Mouse (Mus musculus) liver, embryonic 13.5 days (tissue): Measurements from ENCODE around the gene Rpusd1. TPM values are rescaled to one million over a fixed set of nuclear protein-coding genes. Genes with fewer than 3 reads are reported as not detected.

Source experiments
- ATAC-seq: fragments of 200-750 bp; cut with Nextera tagmentation; 2 replicates; pipeline ENCODE4 v1.8.0; 2017; ENCODE audit warnings: low read depth, mild to moderate bottlenecking, moderate number of reproducible peaks, moderate library complexity
- DNase-seq: peaks from one replicate; pipeline ENCODE4 v3.0.0; 2022
- H3K27ac ChIP-seq: fragments of 300-500 bp; sonication (generic); 2 replicates; pipeline ENCODE4 v1.5.1; 2015; ENCODE audit warnings: moderate library complexity, mild to moderate bottlenecking, inconsistent platforms
- H3K27me3 ChIP-seq: fragments of 300-500 bp; sonication (generic); 2 replicates; pipeline ENCODE4 v1.6.1; 2015; ENCODE audit warnings: mild to moderate bottlenecking, inconsistent platforms
- H3K36me3 ChIP-seq: fragments of 300-500 bp; sonication (generic); 2 replicates; pipeline ENCODE4 v1.6.1; 2015; ENCODE audit warnings: mild to moderate bottlenecking, inconsistent platforms
- H3K4me1 ChIP-seq: fragments of 300-500 bp; sonication (generic); replicated peaks from 2 replicates; pipeline ENCODE4 v1.6.1; 2015; ENCODE audit warnings: inconsistent platforms
- H3K4me2 ChIP-seq: fragments of 300-500 bp; sonication (generic); 2 replicates; pipeline ENCODE4 v1.6.1; 2015; ENCODE audit warnings: inconsistent platforms, mild to moderate bottlenecking, moderate library complexity
- H3K4me3 ChIP-seq: fragments of 300-500 bp; sonication (generic); replicated peaks from 2 replicates; pipeline ENCODE4 v1.5.1; 2015; ENCODE audit warnings: mild to moderate bottlenecking, inconsistent platforms
- H3K9ac ChIP-seq: fragments of 300-500 bp; sonication (generic); 2 replicates; pipeline ENCODE4 v1.6.1; 2015; ENCODE audit warnings: mild to moderate bottlenecking, inconsistent platforms
- H3K9me3 ChIP-seq: fragments of 300-500 bp; sonication (generic); replicated peaks from 2 replicates; pipeline ENCODE4 v1.6.1; 2016; ENCODE audit warnings: inconsistent platforms
- WGBS: fragments of 180-500 bp; shearing (Covaris S2); methylation state at CpG from one replicate; pipeline ENCODE4 v1.1.7; 2015; ENCODE audit not compliant: insufficient replicate concordance; 5-methylcytosine and 5-hydroxymethylcytosine counted together
- polyA plus RNA-seq: library from polyadenylated mRNA; unstranded; fragments of >200 nt; fragmentation: Nextera tagmentation; extraction: Ambion mirVana; gene quantifications from 2 replicates; pipeline ENCODE4 v1.2.1, GENCODE M21; 2015

Gene Rpusd1
- polyA plus RNA-seq, 1 experiment from 2014 or later = 7.6 TPM

GRCm38 (mm10) chr17:25756378-25757242 lies 29.1 kb downstream of the Rpusd1 start:
- H3K27me3 ChIP-seq = 0 out of 2 replicates have a peak, but pooled peaks cover 3% of the 10 kb centered on the region
- DNase-seq (no peak), ATAC-seq (no peak)
- no peak overlapping the region for H3K9ac ChIP-seq
- H3K4me1 ChIP-seq = no peaks in the 10 kb centered on the region
- no peaks in the 10 kb centered on the region for H3K9me3 ChIP-seq
- H3K27ac ChIP-seq = no peak overlapping the region
- WGBS = 63% methylated on average over 9 of the region's 9 CpGs
- no peaks in the 10 kb centered on the region for H3K36me3 ChIP-seq
- no peak overlapping the region for H3K4me3 ChIP-seq
- no peak overlapping the region for H3K4me2 ChIP-seq

GRCm38 (mm10) chr17:25757691-25758090 lies 30.2 kb downstream of the Rpusd1 start:
- DNase-seq (no peak), ATAC-seq (no peak)
- no peaks in the 10 kb centered on the region for H3K4me1 ChIP-seq
- H3K4me2 ChIP-seq = no peak overlapping the region
- H3K27me3 ChIP-seq = 0 out of 2 replicates have a peak, but pooled peaks cover 3% of the 10 kb centered on the region
- WGBS = 52% methylated on average over 3 of the region's 3 CpGs
- no peak overlapping the region for H3K9ac ChIP-seq
- no peaks in the 10 kb centered on the region for H3K36me3 ChIP-seq
- no peak overlapping the region for H3K27ac ChIP-seq
- no peaks in the 10 kb centered on the region for H3K9me3 ChIP-seq
- H3K4me3 ChIP-seq = no peak overlapping the region

GRCm38 (mm10) chr17:25760148-25760547 lies 32.7 kb downstream of the Rpusd1 start:
- Histone ChIP-seq H3K4me1 (no peaks in the 10 kb centered on the region), H3K9ac (no peak overlapping the region), H3K27me3 (no peaks in the 10 kb centered on the region), H3K36me3 (no peaks in the 10 kb centered on the region), H3K4me2 (no peak overlapping the region), H3K27ac (no peak overlapping the region), H3K4me3 (no peak overlapping the region), H3K9me3 (no peaks in the 10 kb centered on the region)
- DNase-seq = no peak
- 51% methylated on average over 8 of the region's 8 CpGs for WGBS
- no peak for ATAC-seq

GRCm38 (mm10) chr17:25761561-25761970 lies 34.1 kb downstream of the Rpusd1 start:
- Histone ChIP-seq H3K27me3 (peaks cover 6% of the 10 kb centered on the region; the same call in 1 of the 2 replicates), H3K4me2 (no peak overlapping the region), H3K27ac (no peak overlapping the region), H3K9ac (no peak overlapping the region), H3K4me1 (no peaks in the 10 kb centered on the region), H3K9me3 (no peaks in the 10 kb centered on the region), H3K36me3 (no peaks in the 10 kb centered on the region), H3K4me3 (no peak overlapping the region)
- no peak for ATAC-seq
- WGBS = 43% methylated on average over 4 of the region's 4 CpGs
- DNase-seq = no peak

GRCm38 (mm10) chr17:25762591-25762990 lies 35.1 kb downstream of the Rpusd1 start:
- WGBS = 23% methylated on average over 3 of the region's 3 CpGs
- no peak for DNase-seq
- H3K4me2 ChIP-seq = no peak overlapping the region

GRCm38 (mm10) chr17:25765886-25766285 lies 38.4 kb downstream of the Rpusd1 start:
- no peak overlapping the region for H3K27ac ChIP-seq
- H3K9ac ChIP-seq = no peak overlapping the region
- H3K27me3 ChIP-seq = peaks cover 22% of the 10 kb centered on the region
- WGBS = 61% methylated on average over 5 of the region's 5 CpGs
- H3K36me3 ChIP-seq = no peaks in the 10 kb centered on the region
- H3K9me3 ChIP-seq = no peaks in the 10 kb centered on the region
- ATAC-seq (no peak), DNase-seq (no peak)
- H3K4me3 ChIP-seq = no peak overlapping the region
- H3K4me1 ChIP-seq = no peaks in the 10 kb centered on the region
- no peak overlapping the region for H3K4me2 ChIP-seq

More at GRCm38 (mm10) chr17:25762591-25762990, 35.1 kb downstream of the Rpusd1 start:
- Histone ChIP-seq H3K9ac (no peak overlapping the region), H3K27ac (no peak overlapping the region), H3K4me3 (no peak overlapping the region), H3K27me3 (peaks cover 8% of the 10 kb centered on the region; the same call in 1 of the 2 replicates), H3K4me1 (no peaks in the 10 kb centered on the region), H3K36me3 (no peaks in the 10 kb centered on the region), H3K9me3 (no peaks in the 10 kb centered on the region)
- ATAC-seq = no peak

GRCm38 (mm10) chr17:25769331-25769730 lies 41.9 kb downstream of the Rpusd1 start:
- 51% methylated on average over 9 of the region's 9 CpGs for WGBS
- H3K4me3 ChIP-seq = no peak overlapping the region
- H3K36me3 ChIP-seq = no peaks in the 10 kb centered on the region
- peaks cover 3% of the 10 kb centered on the region for H3K4me1 ChIP-seq
- H3K9me3 ChIP-seq = no peaks in the 10 kb centered on the region
- peaks cover 27% of the 10 kb centered on the region for H3K27me3 ChIP-seq
- DNase-seq (no peak), ATAC-seq (no peak)
- H3K9ac ChIP-seq = no peak overlapping the region
- H3K4me2 ChIP-seq = no peak overlapping the region
- H3K27ac ChIP-seq = no peak overlapping the region

- Histone ChIP-seq H3K4me2 (peak within 1 kb of the TSS; percentile 79), H3K4me3 (peak within 1 kb of the TSS; percentile 73), H3K27ac (no peak within 1 kb of the TSS), H3K27me3 (peaks cover 11% of the 10 kb centered on the region), H3K9ac (peak within 1 kb of the TSS; percentile 82), H3K36me3 (peaks cover 19% of the 10 kb centered on the region), H3K4me1 (peaks cover 18% of the 10 kb centered on the region), H3K9me3 (no peaks in the 10 kb centered on the region)
- ATAC-seq (peak; percentile 82), DNase-seq (peak; percentile 94)
- under 1% methylated on average over 37 of the region's 37 CpGs for WGBS
These were observed 46.2 kb downstream of the Rpusd1 start, which contains the start of gene Narfl for GRCm38 (mm10) chr17:25773549-25774120. Narfl (plus strand) TSS chr17:25773776.

- H3K27ac ChIP-seq = no peak overlapping the region
- peak overlapping the region; percentile 26; the same call in 1 of the 2 replicates for H3K9ac ChIP-seq
- peaks cover 18% of the 10 kb centered on the region for H3K4me1 ChIP-seq
- 70% methylated on average over 10 of the region's 10 CpGs for WGBS
- ATAC-seq (no peak), DNase-seq (no peak)
- peaks cover 36% of the 10 kb centered on the region for H3K36me3 ChIP-seq
- H3K4me3 ChIP-seq = 0 out of 2 replicates have a peak overlapping the region, but pooled peaks have one; percentile 73
- H3K9me3 ChIP-seq = no peaks in the 10 kb centered on the region
- peak overlapping the region; percentile 79; the same call in 1 of the 2 replicates for H3K4me2 ChIP-seq
- peaks cover 5% of the 10 kb centered on the region; the same call in 1 of the 2 replicates for H3K27me3 ChIP-seq
These were observed 48.0 kb downstream of the Rpusd1 start for GRCm38 (mm10) chr17:25775318-25776062.

- Histone ChIP-seq H3K27me3 (no peaks in the 10 kb centered on the region), H3K36me3 (peaks cover 60% of the 10 kb centered on the region), H3K9ac (no peak overlapping the region), H3K4me2 (no peak overlapping the region), H3K4me1 (peaks cover 18% of the 10 kb centered on the region), H3K4me3 (no peak overlapping the region), H3K27ac (no peak overlapping the region), H3K9me3 (no peaks in the 10 kb centered on the region)
- WGBS = 87% methylated on average over 5 of the region's 5 CpGs
- ATAC-seq (no peak), DNase-seq (no peak)
These were observed 50.5 kb downstream of the Rpusd1 start for GRCm38 (mm10) chr17:25777948-25778347.
